Mouse (Mus musculus): Measurements from ENCODE around the gene Hs6st2. TPM values are rescaled to one million over a fixed set of nuclear protein-coding genes. Genes with fewer than 3 reads are reported as not detected.
A peak's percentile ranks its signal among the peaks of the same experiment; 100 is the strongest.

The Hs6st2 gene
- polyA plus RNA-seq (2015; fragmentation: Nextera tagmentation; extraction: Ambion mirVana) = 9.3 and 10.6 TPM in 2 replicates

- WGBS = 27% methylated on average over 5 of the region's 5 CpGs
- H3K4me1 ChIP-seq = no peaks in the 10 kb centered on the region
- no peak within 1 kb of the TSS for H3K27ac ChIP-seq
- no peak for ATAC-seq (ENCODE audit: insufficient read depth, low FRiP score, low read depth)
- peak within 1 kb of the TSS; percentile 49 for H3K4me3 ChIP-seq (replicated peaks)
- H3K9ac ChIP-seq = peak within 1 kb of the TSS; percentile 6; the same call in 1 of the 2 replicates
- H3K4me2 ChIP-seq = peak within 1 kb of the TSS; percentile 87
- H3K27me3 ChIP-seq (replicated peaks) = 0 out of 2 replicates have a peak, but pooled peaks cover 14% of the 10 kb centered on the region
- no peaks in the 10 kb centered on the region for H3K9me3 ChIP-seq
- H3K36me3 ChIP-seq = no peaks in the 10 kb centered on the region
Observed at GRCm38 (mm10) chrX:51681756-51682155, at the start of gene Hs6st2. Hs6st2 (minus strand) TSS chrX:51681856.

- WGBS = 45% methylated on average over 8 of the region's 8 CpGs
Observed at GRCm38 (mm10) chrX:51714086-51714745, 32.6 kb upstream of the Hs6st2 start.

GRCm38 (mm10) chrX:51712996-51713395, 31.3 kb upstream of the Hs6st2 start:
- Histone ChIP-seq H3K4me1 (no peaks in the 10 kb centered on the region), H3K4me2 (no peak overlapping the region), H3K27me3 (replicated peaks) (no peaks in the 10 kb centered on the region), H3K36me3 (no peaks in the 10 kb centered on the region), H3K27ac (no peak overlapping the region), H3K9me3 (no peaks in the 10 kb centered on the region), H3K4me3 (replicated peaks) (no peak overlapping the region), H3K9ac (no peak overlapping the region)
- WGBS = 59% methylated on average over 1 of the region's 1 CpGs
- ATAC-seq (ENCODE audit: insufficient read depth, low FRiP score, low read depth) = no peak

More at GRCm38 (mm10) chrX:51714086-51714745, 32.6 kb upstream of the Hs6st2 start:
- Histone ChIP-seq H3K4me2 (no peak overlapping the region), H3K4me1 (no peaks in the 10 kb centered on the region), H3K36me3 (no peaks in the 10 kb centered on the region), H3K27ac (no peak overlapping the region), H3K9me3 (no peaks in the 10 kb centered on the region), H3K27me3 (replicated peaks) (no peaks in the 10 kb centered on the region), H3K9ac (no peak overlapping the region), H3K4me3 (replicated peaks) (no peak overlapping the region)
- no peak for ATAC-seq (ENCODE audit: insufficient read depth, low FRiP score, low read depth)

- no peak overlapping the region for H3K27ac ChIP-seq
- no peaks in the 10 kb centered on the region for H3K4me1 ChIP-seq
- no peaks in the 10 kb centered on the region for H3K27me3 ChIP-seq (replicated peaks)
- no peaks in the 10 kb centered on the region for H3K36me3 ChIP-seq
- H3K4me3 ChIP-seq (replicated peaks) = no peak overlapping the region
- ATAC-seq (ENCODE audit: insufficient read depth, low FRiP score, low read depth) = no peak
- H3K4me2 ChIP-seq = no peak overlapping the region
- no peaks in the 10 kb centered on the region for H3K9me3 ChIP-seq
- no peak overlapping the region for H3K9ac ChIP-seq
- 59% methylated on average over 4 of the region's 4 CpGs for WGBS
Observed at GRCm38 (mm10) chrX:51702823-51703222, 21.2 kb upstream of the Hs6st2 start.

GRCm38 (mm10) chrX:51699079-51699478, 17.4 kb upstream of the Hs6st2 start:
- WGBS = 47% methylated on average over 4 of the region's 4 CpGs
- Histone ChIP-seq H3K36me3 (no peaks in the 10 kb centered on the region), H3K27ac (no peak overlapping the region), H3K9me3 (no peaks in the 10 kb centered on the region), H3K9ac (no peak overlapping the region), H3K27me3 (replicated peaks) (no peaks in the 10 kb centered on the region), H3K4me1 (no peaks in the 10 kb centered on the region), H3K4me2 (no peak overlapping the region), H3K4me3 (replicated peaks) (no peak overlapping the region)
- ATAC-seq (ENCODE audit: insufficient read depth, low FRiP score, low read depth) = no peak

GRCm38 (mm10) chrX:51686048-51686949, 4.6 kb upstream of the Hs6st2 start:
- ATAC-seq (ENCODE audit: insufficient read depth, low FRiP score, low read depth) = no peak
- H3K9ac ChIP-seq = no peak overlapping the region
- 72% methylated on average over 6 of the region's 6 CpGs for WGBS
- H3K4me2 ChIP-seq = no peak overlapping the region
- H3K27ac ChIP-seq = no peak overlapping the region
- 0 out of 2 replicates have a peak, but pooled peaks cover 2% of the 10 kb centered on the region for H3K27me3 ChIP-seq (replicated peaks)
- H3K9me3 ChIP-seq = no peaks in the 10 kb centered on the region
- H3K36me3 ChIP-seq = no peaks in the 10 kb centered on the region
- no peaks in the 10 kb centered on the region for H3K4me1 ChIP-seq
- H3K4me3 ChIP-seq (replicated peaks) = no peak overlapping the region

GRCm38 (mm10) chrX:51684336-51685056, 2.8 kb upstream of the Hs6st2 start:
- no peak for ATAC-seq (ENCODE audit: insufficient read depth, low FRiP score, low read depth)
- H3K9me3 ChIP-seq = no peaks in the 10 kb centered on the region
- H3K4me1 ChIP-seq = no peaks in the 10 kb centered on the region
- WGBS = 68% methylated on average over 3 of the region's 3 CpGs
- H3K36me3 ChIP-seq = no peaks in the 10 kb centered on the region
- no peak overlapping the region for H3K4me3 ChIP-seq (replicated peaks)
- H3K9ac ChIP-seq = no peak overlapping the region
- H3K4me2 ChIP-seq = no peak overlapping the region
- H3K27me3 ChIP-seq (replicated peaks) = 0 out of 2 replicates have a peak, but pooled peaks cover 9% of the 10 kb centered on the region
- no peak overlapping the region for H3K27ac ChIP-seq

GRCm38 (mm10) chrX:51681170-51681667, 437 bp downstream of the Hs6st2 start:
- no peaks in the 10 kb centered on the region for H3K9me3 ChIP-seq
- H3K27ac ChIP-seq = no peak overlapping the region
- peak overlapping the region; percentile 49 for H3K4me3 ChIP-seq (replicated peaks)
- 16% methylated on average over 43 of the region's 43 CpGs for WGBS
- no peaks in the 10 kb centered on the region for H3K36me3 ChIP-seq
- peak overlapping the region; percentile 87 for H3K4me2 ChIP-seq
- no peak; the same call in 1 of the 2 replicates for ATAC-seq (ENCODE audit: insufficient read depth, low FRiP score, low read depth)
- 0 out of 2 replicates have a peak, but pooled peaks cover 14% of the 10 kb centered on the region for H3K27me3 ChIP-seq (replicated peaks)
- no peaks in the 10 kb centered on the region for H3K4me1 ChIP-seq
- H3K9ac ChIP-seq = no peak overlapping the region; the same call in 1 of the 2 replicates

- Histone ChIP-seq H3K4me2 (peak overlapping the region; percentile 87), H3K27ac (no peak overlapping the region), H3K9ac (peak overlapping the region; percentile 6; the same call in 1 of the 2 replicates), H3K4me3 (replicated peaks) (peak overlapping the region; percentile 49), H3K27me3 (replicated peaks) (0 out of 2 replicates have a peak, but pooled peaks cover 14% of the 10 kb centered on the region), H3K36me3 (no peaks in the 10 kb centered on the region), H3K4me1 (no peaks in the 10 kb centered on the region), H3K9me3 (no peaks in the 10 kb centered on the region)
- peak; percentile 58; the same call in 1 of the 2 replicates for ATAC-seq (ENCODE audit: insufficient read depth, low FRiP score, low read depth)
- WGBS = 20% methylated on average over 59 of the region's 70 CpGs
Observed at GRCm38 (mm10) chrX:51680428-51681169, 1.1 kb downstream of the Hs6st2 start.

- Histone ChIP-seq H3K4me2 (peak overlapping the region; percentile 87), H3K4me1 (no peaks in the 10 kb centered on the region), H3K4me3 (replicated peaks) (peak overlapping the region; percentile 49), H3K9ac (no peak overlapping the region), H3K27ac (no peak overlapping the region), H3K27me3 (replicated peaks) (0 out of 2 replicates have a peak, but pooled peaks cover 14% of the 10 kb centered on the region), H3K9me3 (no peaks in the 10 kb centered on the region), H3K36me3 (no peaks in the 10 kb centered on the region)
- WGBS = 27% methylated on average over 45 of the region's 46 CpGs
- no peak for ATAC-seq (ENCODE audit: insufficient read depth, low FRiP score, low read depth)
Observed at GRCm38 (mm10) chrX:51679601-51680427, 1.8 kb downstream of the Hs6st2 start.
